Mouse (Mus musculus) ES-E14 (cell line): ENCODE measurements at regions not wholly inside any gene's neighbourhood (a gene's known extent, or its start where the extent isn't known, plus 50 kb on each side); places are given as distances from the start of the nearest gene placed in this dataset.

Experiments
- DNase-seq: peaks from one replicate; pipeline ENCODE4 v3.0.0-alpha.2; 2013; ENCODE audit warnings: low read depth, low spot score
- H3K27ac ChIP-seq: 2 replicates; pipeline ENCODE4 v1.5.1; 2012; ENCODE audit warnings: low read depth, mild to moderate bottlenecking, low read length, moderate library complexity, mixed read lengths; ENCODE audit not compliant: poor library complexity, insufficient read depth, severe bottlenecking
- H3K36me3 ChIP-seq: 2 replicates; pipeline ENCODE4 v1.6.1; 2012; ENCODE audit warnings: mild to moderate bottlenecking, low read length, moderate library complexity, mixed read lengths; ENCODE audit not compliant: control insufficient read depth, poor library complexity, insufficient read depth, severe bottlenecking
- H3K4me1 ChIP-seq, 2 experiments: fragments of 150-350 bp in 1 of 2; sonication (generic) in 1 of 2; 2 replicates each; pipeline ENCODE4 v1.6.1; 2012; ENCODE audit warnings: low read length in 2 of 2, mild to moderate bottlenecking in 1 of 2, mixed read lengths in 1 of 2; ENCODE audit not compliant: control insufficient read depth in 2 of 2, insufficient read depth in 2 of 2, poor library complexity in 1 of 2
- H3K4me3 ChIP-seq, 2 experiments: fragments of 150-350 bp in 1 of 2; sonication (generic) in 1 of 2; 2 replicates each; pipeline ENCODE4 v1.5.1; 2012; ENCODE audit warnings: low read length in 2 of 2, low read depth in 1 of 2, mild to moderate bottlenecking in 1 of 2, mixed read lengths in 1 of 2; ENCODE audit not compliant: insufficient read depth in 1 of 2, poor library complexity in 1 of 2, severe bottlenecking in 1 of 2
- H3K9ac ChIP-seq: 2 replicates; pipeline ENCODE4 v1.6.1; 2012; ENCODE audit warnings: low read depth, mild to moderate bottlenecking, low read length, mixed read lengths; ENCODE audit not compliant: poor library complexity, insufficient read depth, severe bottlenecking
- H3K9me3 ChIP-seq: fragments of 150-350 bp; sonication (generic); 2 replicates; pipeline ENCODE4 v1.6.1; 2012; ENCODE audit warnings: low read depth, mild to moderate bottlenecking, low read length; ENCODE audit not compliant: control insufficient read depth, insufficient read depth
- CHD2 ChIP-seq: IDR thresholded peaks from 2 replicates; pipeline ENCODE4 v1.6.1; 2014; ENCODE audit warnings: mild to moderate bottlenecking, low read depth, low read length, inconsistent platforms
- HCFC1 ChIP-seq: IDR thresholded peaks from 2 replicates; pipeline ENCODE4 v1.6.1; 2012; ENCODE audit warnings: low read length, inconsistent platforms, borderline replicate concordance; ENCODE audit not compliant: insufficient read depth
- MAFK ChIP-seq: IDR thresholded peaks from 2 replicates; pipeline ENCODE4 v1.6.1; 2014; ENCODE audit warnings: mild to moderate bottlenecking, low read depth, low read length, inconsistent platforms; ENCODE audit not compliant: insufficient read depth
- ZC3H11A ChIP-seq: IDR thresholded peaks from 2 replicates; pipeline ENCODE4 v1.6.1; 2012; ENCODE audit warnings: low read depth, mild to moderate bottlenecking, inconsistent platforms, low read length, borderline replicate concordance
- ZNF384 ChIP-seq: IDR thresholded peaks from 2 replicates; pipeline ENCODE4 v1.6.1; 2012; ENCODE audit warnings: low read depth, low read length, inconsistent platforms
- in situ Hi-C, 2 experiments: fragments of 600-800 bp; cut with MboI; formaldehyde crosslinking; loops; one replicate each; pipeline ENCODE4 v1.15.1; 2025; ENCODE audit warnings: low sequenced_read_pairs in 2 of 2, inconsistent platforms in 1 of 2; ENCODE audit not compliant: unreplicated experiment in 2 of 2

DNA sequence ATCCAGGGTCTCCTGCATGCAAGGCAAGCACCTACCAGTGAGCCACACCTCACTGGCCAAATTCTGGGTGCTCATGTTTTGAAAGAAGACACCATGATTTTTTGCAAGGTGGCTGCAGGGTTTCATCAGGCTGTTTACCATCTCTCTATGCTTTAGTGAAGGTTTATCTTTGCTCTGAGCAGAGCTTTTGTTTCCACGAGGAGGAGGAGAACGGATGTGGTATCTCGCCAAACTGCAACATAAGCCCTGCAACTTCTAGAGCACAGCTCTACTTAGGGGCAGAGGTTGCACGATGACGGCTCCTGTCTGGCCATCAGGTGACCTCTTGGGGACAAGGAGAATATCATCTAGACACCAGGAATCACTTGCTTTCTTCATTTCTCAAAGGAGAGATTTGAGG lies 131.8 kb upstream of the Plxnc1 start:
- Histone ChIP-seq H3K4me1 (peaks cover 0 to 4% of the 10 kb centered on the region in 2 experiments; a peak in 1 of 4 replicates), H3K27ac (no peak overlapping the region)

DNA sequence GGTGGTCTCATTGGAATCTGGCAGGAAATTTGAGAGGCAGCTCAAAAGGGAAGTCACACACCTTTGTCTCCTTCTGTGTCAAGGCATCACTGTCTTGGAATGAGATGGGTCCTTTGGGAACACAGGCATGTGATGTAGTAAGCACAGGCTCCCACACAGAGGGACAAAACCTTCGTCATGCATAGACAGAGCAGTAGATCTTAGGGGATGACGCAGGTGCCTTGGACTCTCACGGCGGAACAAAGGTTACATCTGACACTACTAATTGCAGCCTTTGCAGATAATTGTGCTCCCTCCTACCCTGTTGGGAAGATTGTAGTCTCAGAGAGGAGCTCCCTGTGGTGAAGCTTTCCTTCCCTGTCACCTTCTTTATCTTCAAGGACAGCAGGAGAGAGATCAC lies 131.3 kb upstream of the Plxnc1 start:
- no peak for TF ChIP-seq HCFC1
- TF ChIP-seq CHD2, result no peak
- no peak for TF ChIP-seq ZC3H11A
- TF ChIP-seq ZNF384, result no peak
- TF ChIP-seq MAFK, result no peak
- in situ Hi-C loops, result no loop called here
- Histone ChIP-seq H3K36me3 (no peaks in the 10 kb centered on the region), H3K4me3 (no peak overlapping the region), H3K9ac (no peak overlapping the region), H3K27ac (no peak overlapping the region), H3K9me3 (no peaks in the 10 kb centered on the region), H3K4me1 (peaks cover 0 to 4% of the 10 kb centered on the region in 2 experiments; a peak in 1 of 4 replicates)
- DNase-seq, result no peak

More for the DNA sequence above, 131.8 kb upstream of the Plxnc1 start:
- Histone ChIP-seq H3K9ac (no peak overlapping the region), H3K4me3 (no peak overlapping the region), H3K36me3 (no peaks in the 10 kb centered on the region), H3K9me3 (no peaks in the 10 kb centered on the region)
- DNase-seq, result no peak
- in situ Hi-C loops, result no loop called here
- TF ChIP-seq CHD2 (no peak), ZNF384 (no peak), ZC3H11A (no peak), HCFC1 (no peak), MAFK (no peak)

DNA sequence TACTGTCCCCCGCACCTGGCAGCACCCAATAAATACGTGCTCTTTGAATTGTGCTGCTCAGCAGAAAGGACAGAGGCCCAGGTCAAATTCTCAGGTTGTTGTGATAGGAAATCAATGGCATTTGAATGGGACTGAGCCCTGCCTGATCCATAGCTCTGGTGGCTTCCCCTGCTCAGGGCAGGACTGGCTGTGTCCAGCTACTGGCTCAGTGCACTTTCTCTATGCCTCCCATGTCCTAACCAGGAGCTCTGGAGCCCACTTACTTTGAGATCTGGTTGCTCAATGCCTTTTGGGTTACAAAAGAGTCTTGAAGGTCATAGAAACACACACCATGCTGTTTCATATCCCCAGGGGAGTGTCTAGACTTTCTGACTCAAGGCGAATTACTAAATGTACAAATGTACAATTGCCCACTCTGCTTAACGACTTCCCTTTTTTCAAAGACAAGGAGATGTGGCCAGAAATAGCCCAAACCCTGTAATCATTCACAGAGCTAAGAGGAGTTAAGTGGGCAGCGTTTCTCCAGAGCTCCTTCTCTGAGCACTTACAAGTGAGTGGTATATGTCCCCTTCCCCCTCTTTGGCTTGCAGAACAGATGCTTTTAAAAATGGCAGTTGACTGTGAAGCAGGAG lies 130.4 kb upstream of the Plxnc1 start:
- in situ Hi-C loops, result no loop called here
- no peak for TF ChIP-seq ZNF384
- no peak for TF ChIP-seq ZC3H11A
- no peak for TF ChIP-seq MAFK
- no peak for TF ChIP-seq HCFC1
- no peak for TF ChIP-seq CHD2
- no peak overlapping the region for H3K27ac ChIP-seq

GRCm38 (mm10) chr10:95074381-95074780 lies 129.7 kb upstream of the Plxnc1 start:
- Histone ChIP-seq H3K36me3 (no peaks in the 10 kb centered on the region), H3K4me3 (no peak overlapping the region), H3K4me1 (peaks cover 0 to 4% of the 10 kb centered on the region in 2 experiments; a peak in 1 of 4 replicates), H3K9me3 (no peaks in the 10 kb centered on the region), H3K27ac (no peak overlapping the region), H3K9ac (no peak overlapping the region)
- in situ Hi-C loops, result no loop called here
- DNase-seq, result no peak
- no peak for TF ChIP-seq ZC3H11A
- no peak for TF ChIP-seq HCFC1
- TF ChIP-seq ZNF384, result no peak
- no peak for TF ChIP-seq MAFK
- no peak for TF ChIP-seq CHD2

More for the DNA sequence above, 130.4 kb upstream of the Plxnc1 start:
- Histone ChIP-seq H3K4me1 (peaks cover 0 to 4% of the 10 kb centered on the region in 2 experiments; a peak in 1 of 4 replicates), H3K9ac (no peak overlapping the region), H3K4me3 (no peak overlapping the region), H3K36me3 (no peaks in the 10 kb centered on the region), H3K9me3 (no peaks in the 10 kb centered on the region)
- DNase-seq, result no peak

DNA sequence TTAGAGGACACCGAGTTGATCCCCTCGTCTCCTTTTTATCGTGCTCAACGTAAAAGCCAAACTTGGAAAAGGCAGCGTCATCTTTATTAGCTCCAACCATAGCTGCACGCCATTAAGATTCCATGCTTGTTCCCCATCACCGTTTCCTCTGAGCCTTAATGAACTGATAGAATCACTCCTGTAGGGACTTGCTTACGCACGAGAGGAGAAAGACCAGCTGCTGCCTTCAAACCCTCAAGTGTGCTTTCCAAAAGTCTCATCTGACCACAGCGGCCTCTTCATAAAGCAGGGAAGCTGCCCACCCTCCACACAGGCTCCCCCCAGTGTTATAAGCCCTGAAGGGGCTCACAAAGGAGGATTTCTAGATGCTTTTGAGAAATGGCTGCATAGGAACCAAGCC lies 123.3 kb upstream of the Plxnc1 start:
- Histone ChIP-seq H3K4me3 (no peak overlapping the region), H3K27ac (no peak overlapping the region), H3K36me3 (no peaks in the 10 kb centered on the region), H3K9me3 (no peaks in the 10 kb centered on the region), H3K9ac (no peak overlapping the region), H3K4me1 (peaks cover 0 to 4% of the 10 kb centered on the region in 2 experiments; a peak in 1 of 4 replicates)
- no peak for TF ChIP-seq HCFC1
- TF ChIP-seq ZNF384, result no peak
- no peak for TF ChIP-seq CHD2
- TF ChIP-seq MAFK, result no peak
- TF ChIP-seq ZC3H11A, result no peak
- in situ Hi-C loops, result no loop called here
- DNase-seq, result no peak
